Mouse (Mus musculus): ENCODE measurements around the gene Xlr3b.
"Not testable (repeated sequence)": the region's sequence is repeated elsewhere in the genome, so short reads cannot be mapped to it uniquely, and the experiment has no call there.

Gene Xlr3b

GRCm38 (mm10) chrX:73191934-73192333 is at the start of gene Xlr3b:
Gene Xlr3b, plus strand, starts transcription at chrX:73192207.
- in situ Hi-C loops (cut with MboI; ENCODE audit: low sequenced_read_pairs): not testable (repeated sequence)

DNA sequence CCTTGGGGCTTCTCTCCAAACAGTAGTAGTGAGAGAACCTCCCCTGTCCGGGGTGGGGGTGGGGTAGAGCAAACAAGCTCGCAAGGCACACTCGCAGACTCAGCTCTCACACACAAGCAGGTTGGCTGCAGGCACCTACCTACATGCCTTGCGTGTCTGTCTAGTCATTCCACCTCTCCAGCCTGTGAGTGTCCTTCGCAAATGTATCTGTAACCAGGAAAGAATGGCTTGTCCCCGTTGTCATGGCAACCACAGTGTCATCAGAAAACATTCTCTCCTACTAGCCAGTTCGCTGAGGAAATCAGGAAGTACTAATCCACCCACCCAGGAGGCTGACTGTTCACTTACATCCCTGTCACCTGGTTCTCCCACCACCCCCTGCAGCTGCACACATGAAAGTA is 48.8 kb upstream of the Xlr3b start:
- in situ Hi-C loops (cut with MboI; ENCODE audit: low sequenced_read_pairs): not testable (repeated sequence)

DNA sequence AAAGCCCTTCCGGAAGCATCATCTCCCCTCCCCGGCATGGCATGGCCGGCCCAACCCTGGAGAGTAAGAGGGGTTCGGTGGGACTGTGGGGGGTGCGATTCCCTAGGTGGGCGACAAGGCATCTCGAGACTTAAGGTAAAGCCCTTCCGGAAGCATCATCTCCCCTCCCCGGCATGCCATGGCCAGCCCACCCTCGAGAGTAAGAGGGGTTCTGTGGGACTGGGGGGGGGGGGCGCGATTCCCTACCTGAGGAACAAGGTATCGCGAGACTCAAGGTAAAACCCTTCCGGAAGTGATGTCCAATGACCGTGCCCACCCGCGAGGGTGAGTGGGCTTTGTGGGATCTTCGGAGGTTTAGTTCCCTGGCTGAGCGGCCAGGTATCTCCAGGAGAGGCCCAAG is 43.5 kb upstream of the Xlr3b start, which contains the start of gene Xlr5b:
Gene Xlr5b (plus strand): TSS at position 301 of the 400 bp plus-strand sequence.
- in situ Hi-C loops (cut with MboI; ENCODE audit: low sequenced_read_pairs): not testable (repeated sequence)

GRCm38 (mm10) chrX:73149350-73149749 is 42.7 kb upstream of the Xlr3b start, which contains the start of gene DXBay18:
Gene DXBay18, minus strand, starts transcription at chrX:73149450.
- in situ Hi-C loops (cut with MboI; ENCODE audit: low sequenced_read_pairs): not testable (repeated sequence)

DNA sequence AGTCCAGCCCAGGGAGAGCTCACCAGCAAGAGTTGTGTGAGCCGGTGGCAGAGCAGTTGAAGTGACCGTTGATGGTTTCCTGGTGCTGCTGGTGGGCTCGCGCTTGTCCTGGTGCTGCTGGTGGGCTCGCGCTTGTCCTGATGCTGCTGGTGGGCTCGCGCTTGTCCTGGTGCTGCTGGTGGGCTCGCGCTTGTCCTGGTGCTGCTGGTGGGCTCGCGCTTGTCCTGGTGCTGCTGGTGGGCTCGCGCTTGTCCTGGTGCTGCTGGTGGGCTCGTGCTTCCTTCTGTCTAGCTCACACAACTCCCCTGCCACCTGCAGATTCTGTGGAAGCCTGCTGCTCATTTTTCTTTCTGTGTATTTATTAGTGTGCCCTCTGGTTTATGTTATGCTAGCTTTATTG is 15.1 kb upstream of the Xlr3b start, which contains the start of gene Spin2d:
Gene Spin2d (minus strand): TSS at position 101 of the 400 bp plus-strand sequence.
- in situ Hi-C loops (cut with MboI; ENCODE audit: low sequenced_read_pairs): not testable (repeated sequence)

GRCm38 (mm10) chrX:73213819-73214564 is 22.0 kb downstream of the Xlr3b start, which contains the start of gene Xlr4b:
Gene Xlr4b, plus strand, starts transcription at chrX:73214333.
- in situ Hi-C loops (cut with MboI; ENCODE audit: low sequenced_read_pairs): not testable (repeated sequence)

- in situ Hi-C loops (cut with MboI; ENCODE audit: low sequenced_read_pairs): no loop called here
Measured at GRCm38 (mm10) chrX:73225365-73225764, 33.4 kb downstream of the Xlr3b start.

DNA sequence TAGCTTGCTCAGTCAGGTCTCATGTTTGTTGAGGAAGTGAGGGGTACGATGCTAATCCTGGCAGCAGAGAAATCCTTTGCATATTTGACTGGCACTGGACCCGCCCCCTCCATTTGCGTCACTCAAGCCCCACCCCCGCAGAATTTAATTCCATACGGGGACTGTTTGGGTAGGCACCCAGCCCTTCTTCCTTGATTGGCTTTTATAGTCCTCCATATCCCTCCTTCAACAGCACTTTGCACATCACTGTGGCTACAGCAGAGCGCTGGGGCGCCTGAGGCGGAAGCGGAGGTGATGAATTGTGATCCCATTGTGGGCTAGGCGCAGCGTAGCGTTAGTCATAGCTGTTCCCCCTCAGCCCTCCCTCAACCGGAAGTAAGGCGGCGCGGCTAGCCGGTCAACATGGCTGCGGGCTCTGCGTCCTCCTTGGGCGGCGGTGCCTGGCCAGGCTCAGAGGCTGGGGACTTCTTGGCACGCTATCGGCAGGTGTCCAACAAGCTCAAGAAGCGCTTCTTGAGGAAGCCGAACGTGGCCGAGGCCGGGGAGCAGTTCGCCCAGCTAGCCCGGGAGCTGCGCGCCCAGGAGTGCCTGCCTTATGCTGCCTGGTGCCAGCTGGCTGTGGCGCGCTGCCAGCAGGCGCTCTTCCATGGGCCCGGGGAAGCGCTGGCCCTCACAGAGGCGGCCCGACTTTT is 36.1 kb downstream of the Xlr3b start, which contains the start of gene F8a:
Gene F8a (plus strand): TSS at position 378 of the 692 bp plus-strand sequence.
- in situ Hi-C loops (cut with MboI; ENCODE audit: low sequenced_read_pairs): no loop called here

- in situ Hi-C loops (cut with MboI; ENCODE audit: low sequenced_read_pairs): no loop called here
Measured at GRCm38 (mm10) chrX:73228606-73229214, 36.7 kb downstream of the Xlr3b start.

DNA sequence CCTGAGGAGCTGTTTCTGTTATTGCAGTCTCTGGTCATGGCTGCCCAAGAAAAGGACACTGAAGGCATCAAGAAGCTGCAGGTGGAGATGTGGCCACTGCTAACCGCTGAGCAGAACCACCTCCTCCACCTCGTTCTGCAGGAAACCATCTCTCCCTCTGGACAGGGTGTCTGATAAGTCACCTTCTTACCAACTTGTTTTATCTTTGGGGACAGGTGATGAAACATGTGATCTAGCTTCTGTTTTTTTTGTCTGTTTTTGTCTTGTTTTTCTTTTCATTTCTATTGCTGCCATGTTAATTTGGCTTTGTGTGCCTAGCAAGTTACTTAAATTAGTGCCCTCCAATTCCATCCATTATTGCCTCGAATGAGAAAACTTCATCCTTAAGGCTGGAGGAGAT is 37.3 kb downstream of the Xlr3b start:
- in situ Hi-C loops (cut with MboI; ENCODE audit: low sequenced_read_pairs): no loop called here

GRCm38 (mm10) chrX:73242821-73243325 is 50.9 kb downstream of the Xlr3b start, which contains the start of gene Xlr4c:
Gene Xlr4c, minus strand, starts transcription at chrX:73243130.
- in situ Hi-C loops (cut with MboI; ENCODE audit: low sequenced_read_pairs): not testable (repeated sequence)

Measured in CH12F3 (cell line).